Comparison of ENCODE assay signal across 13 mouse cellular contexts in genomic region chr7:30526399-30526798, GRCm38 (mm10). TPM values are rescaled to one million over a fixed set of nuclear protein-coding genes. Genes with fewer than 3 reads are reported as not detected.
DNase-seq lines count a peak whose midpoint lies in the region; ATAC-seq lines count a peak whose summit lies in the region.
"Had no signal": no experiment of that assay in that cellular context is flagged by ENCODE, and none has a peak within 500 bp of the region (broad histone marks: within the 10 kb centered on the region; RNA-seq: fewer than 3 reads in every experiment).

No protein-coding gene starts in this region.

- H3K4me3 ChIP-seq in heart, embryonic 10.5 days = peak overlapping the region; percentile 19; the same call in 1 of the 2 replicates
- no peak overlapping the region for H3K4me3 ChIP-seq in lung, embryonic 16.5 days (ENCODE audit: low read length)
- no peak overlapping the region for H3K4me3 ChIP-seq in embryonic facial prominence, embryonic 12.5 days
- H3K4me3 ChIP-seq in limb, embryonic 13.5 days = peak overlapping the region; percentile 11; the same call in 1 of the 2 replicates
- H3K4me3 ChIP-seq: liver, embryonic 13.5 days had no signal

- peaks cover 16% of the 10 kb centered on the region for H3K4me1 ChIP-seq in heart, embryonic 10.5 days
- H3K4me1 ChIP-seq in lung, embryonic 16.5 days (replicated peaks; ENCODE audit: control insufficient read depth, insufficient read depth, low read length) = peaks cover 10% of the 10 kb centered on the region
- H3K4me1 ChIP-seq in embryonic facial prominence, embryonic 12.5 days = peaks cover 16% of the 10 kb centered on the region
- peaks cover 12% of the 10 kb centered on the region for H3K4me1 ChIP-seq in limb, embryonic 13.5 days

- peak overlapping the region; percentile 34 for H3K9ac ChIP-seq in lung, embryonic 16.5 days (ENCODE audit: low read length)
- H3K9ac ChIP-seq in embryonic facial prominence, embryonic 12.5 days = peak overlapping the region; percentile 24; the same call in 1 of the 2 replicates
- peak overlapping the region; percentile 43 for H3K9ac ChIP-seq in limb, embryonic 13.5 days
- H3K9ac ChIP-seq: liver, embryonic 13.5 days had no signal

- peaks cover 50% of the 10 kb centered on the region for H3K27me3 ChIP-seq in heart, embryonic 10.5 days (ENCODE audit: insufficient read depth, poor library complexity, severe bottlenecking)
- no peaks in the 10 kb centered on the region for H3K27me3 ChIP-seq in lung, embryonic 16.5 days (ENCODE audit: control insufficient read depth, insufficient read depth, low read depth, low read length)
- no peaks in the 10 kb centered on the region for H3K27me3 ChIP-seq in embryonic facial prominence, embryonic 12.5 days
- no peaks in the 10 kb centered on the region for H3K27me3 ChIP-seq in limb, embryonic 13.5 days
- H3K27me3 ChIP-seq: liver, embryonic 13.5 days had no signal

- H3K9me3 ChIP-seq in heart, embryonic 10.5 days = no peaks in the 10 kb centered on the region
- H3K9me3 ChIP-seq in lung, embryonic 16.5 days (ENCODE audit: control insufficient read depth, low read length) = no peaks in the 10 kb centered on the region
- H3K9me3 ChIP-seq in embryonic facial prominence, embryonic 12.5 days = no peaks in the 10 kb centered on the region
- no peaks in the 10 kb centered on the region for H3K9me3 ChIP-seq in limb, embryonic 13.5 days
- H3K9me3 ChIP-seq: liver, embryonic 13.5 days had no signal

- 13% methylated on average over 17 of the region's 17 CpGs for WGBS in heart, embryonic 10.5 days
- WGBS in lung, embryonic 16.5 days = 32% methylated on average over 17 of the region's 17 CpGs
- WGBS in embryonic facial prominence, embryonic 12.5 days = 15% methylated on average over 17 of the region's 17 CpGs
- 19% methylated on average over 17 of the region's 17 CpGs for WGBS in limb, embryonic 13.5 days

- peaks cover 73% of the 10 kb centered on the region for H3K36me3 ChIP-seq in heart, embryonic 10.5 days
- H3K36me3 ChIP-seq in lung, embryonic 16.5 days (ENCODE audit: control insufficient read depth, insufficient read depth, low read length) = peaks cover 29% of the 10 kb centered on the region
- peaks cover 83% of the 10 kb centered on the region for H3K36me3 ChIP-seq in embryonic facial prominence, embryonic 12.5 days
- H3K36me3 ChIP-seq in limb, embryonic 13.5 days = peaks cover 83% of the 10 kb centered on the region

- peak overlapping the region; percentile 49; the same call in 1 of the 2 replicates for H3K27ac ChIP-seq in heart, embryonic 10.5 days
- peak overlapping the region; percentile 59 for H3K27ac ChIP-seq in lung, embryonic 16.5 days (ENCODE audit: low read length)
- H3K27ac ChIP-seq in embryonic facial prominence, embryonic 12.5 days = peak overlapping the region; percentile 61
- H3K27ac ChIP-seq in limb, embryonic 13.5 days = no peak overlapping the region; the same call in 1 of the 2 replicates
- H3K27ac ChIP-seq: liver, embryonic 13.5 days had no signal

- DNase-seq in heart, embryonic 10.5 days (ENCODE audit: low spot score) = no peak
- no peak for DNase-seq in heart, adult 11 months
- no peak for DNase-seq in lung, postnatal 25 days (ENCODE audit: low spot score)
- no peak for DNase-seq in spleen, postnatal 10 days (ENCODE audit: low spot score in 2 of 2)
- DNase-seq: heart, postnatal 10 days; liver, embryonic 13.5 days had no signal

- peak overlapping the region; percentile 32 for H3K4me2 ChIP-seq in lung, embryonic 16.5 days (ENCODE audit: low read depth, low read length)
- peak overlapping the region; percentile 27 for H3K4me2 ChIP-seq in embryonic facial prominence, embryonic 12.5 days (replicated peaks)
- peak overlapping the region; percentile 23 for H3K4me2 ChIP-seq in limb, embryonic 13.5 days (replicated peaks)
- H3K4me2 ChIP-seq: liver, embryonic 13.5 days had no signal

- ATAC-seq in lung, embryonic 16.5 days (ENCODE audit: low read depth) = 0 out of 2 replicates have a peak, but pooled peaks have one; percentile 3
- no peak for ATAC-seq in embryonic facial prominence, embryonic 12.5 days (ENCODE audit: insufficient number of reproducible peaks, insufficient read depth, low FRiP score, low TSS enrichment)
- no peak for ATAC-seq in limb, embryonic 13.5 days (ENCODE audit: low FRiP score, low read depth)
- ATAC-seq in megakaryocyte-erythroid progenitor cell, adult 5-6 weeks (replicated peaks; ENCODE audit: low FRiP score, low TSS enrichment, poor library complexity, severe bottlenecking) = no peak

RNA-seq across cellular contexts. Expression of gene Arhgap33, which starts 8.5 kb away (rescaled TPM):
- polyA plus RNA-seq in heart, embryonic 10.5 days (2016; fragmentation: Nextera tagmentation; extraction: Ambion mirVana) = 8.5 and 9.0 TPM in 2 replicates
- 7.6 and 7.8 TPM in 2 replicates for polyA plus RNA-seq in lung, embryonic 16.5 days (2015; fragmentation: Nextera tagmentation; extraction: Ambion mirVana)
- polyA plus RNA-seq in embryonic facial prominence, embryonic 12.5 days (2016; fragmentation: Nextera tagmentation; extraction: Ambion mirVana) = 20.0 and 26.5 TPM in 2 replicates
- polyA plus RNA-seq in limb, embryonic 13.5 days (2015; fragmentation: Nextera tagmentation; extraction: Ambion mirVana) = 11.4 and 11.6 TPM in 2 replicates
- total RNA-seq in megakaryocyte-erythroid progenitor cell, adult 5-6 weeks (2014; fragmentation: Nextera tagmentation) = 32.6 and 47.6 TPM in 2 replicates
- total RNA-seq in megakaryocyte-erythroid progenitor cell, adult 5-6 weeks (2017) = 4.6 and 15.1 TPM in 2 replicates

RNA-seq across cellular contexts. Expression of gene Hspb6, which starts 25.6 kb away (rescaled TPM):
- polyA plus RNA-seq in heart, embryonic 10.5 days (2016; fragmentation: Nextera tagmentation; extraction: Ambion mirVana) = 4.2 and 8.3 TPM in 2 replicates
- polyA plus RNA-seq in lung, embryonic 16.5 days (2015; fragmentation: Nextera tagmentation; extraction: Ambion mirVana) = 32.0 and 34.0 TPM in 2 replicates
- polyA plus RNA-seq in embryonic facial prominence, embryonic 12.5 days (2016; fragmentation: Nextera tagmentation; extraction: Ambion mirVana) = 8.5 and 9.2 TPM in 2 replicates
- 15.4 and 17.5 TPM in 2 replicates for polyA plus RNA-seq in limb, embryonic 13.5 days (2015; fragmentation: Nextera tagmentation; extraction: Ambion mirVana)
- total RNA-seq in megakaryocyte-erythroid progenitor cell, adult 5-6 weeks (2014; fragmentation: Nextera tagmentation) = 20.8 and 25.3 TPM in 2 replicates
- total RNA-seq in megakaryocyte-erythroid progenitor cell, adult 5-6 weeks (2017) = 1.2 and 8.1 TPM in 2 replicates

RNA-seq across cellular contexts. Expression of gene Proser3, which starts 25.7 kb away (rescaled TPM):
- 8.8 and 13.0 TPM in 2 replicates for polyA plus RNA-seq in heart, embryonic 10.5 days (2016; fragmentation: Nextera tagmentation; extraction: Ambion mirVana)
- polyA plus RNA-seq in lung, embryonic 16.5 days (2015; fragmentation: Nextera tagmentation; extraction: Ambion mirVana) = 12.9 and 14.9 TPM in 2 replicates
- polyA plus RNA-seq in embryonic facial prominence, embryonic 12.5 days (2016; fragmentation: Nextera tagmentation; extraction: Ambion mirVana) = 15.6 and 16.0 TPM in 2 replicates
- 13.9 TPM in 2 replicates for polyA plus RNA-seq in limb, embryonic 13.5 days (2015; fragmentation: Nextera tagmentation; extraction: Ambion mirVana)
- 16.2 and 17.9 TPM in 2 replicates for total RNA-seq in megakaryocyte-erythroid progenitor cell, adult 5-6 weeks (2014; fragmentation: Nextera tagmentation)
- 3.5 and 5.3 TPM in 2 replicates for total RNA-seq in megakaryocyte-erythroid progenitor cell, adult 5-6 weeks (2017)

RNA-seq across cellular contexts. Expression of gene Prodh2, which starts 33.0 kb away (rescaled TPM):
- 0.30 and 3.0 TPM in 2 replicates for polyA plus RNA-seq in heart, embryonic 10.5 days (2016; fragmentation: Nextera tagmentation; extraction: Ambion mirVana)
- 0.41 and 2.4 TPM in 2 replicates for polyA plus RNA-seq in lung, embryonic 16.5 days (2015; fragmentation: Nextera tagmentation; extraction: Ambion mirVana)
- not detected in 2 replicates for polyA plus RNA-seq in embryonic facial prominence, embryonic 12.5 days (2016; fragmentation: Nextera tagmentation; extraction: Ambion mirVana)
- polyA plus RNA-seq in limb, embryonic 13.5 days (2015; fragmentation: Nextera tagmentation; extraction: Ambion mirVana) = 0.32 TPM in 1 of 2 replicates, not detected in the other
- not detected in 2 replicates for total RNA-seq in megakaryocyte-erythroid progenitor cell, adult 5-6 weeks (2014; fragmentation: Nextera tagmentation)
- total RNA-seq in megakaryocyte-erythroid progenitor cell, adult 5-6 weeks (2017) = not detected in 2 replicates
- total RNA-seq: gastrocnemius, adult 18-20 months; heart, postnatal 10 days; layer of hippocampus, adult 18-20 months had no signal
- polyA plus RNA-seq: thymus, postnatal 0 days had no signal

RNA-seq across cellular contexts. Expression of gene Lin37, which starts 33.2 kb away (rescaled TPM):
- 31.5 and 35.6 TPM in 2 replicates for polyA plus RNA-seq in heart, embryonic 10.5 days (2016; fragmentation: Nextera tagmentation; extraction: Ambion mirVana)
- polyA plus RNA-seq in lung, embryonic 16.5 days (2015; fragmentation: Nextera tagmentation; extraction: Ambion mirVana) = 38.1 and 46.1 TPM in 2 replicates
- 44.7 and 49.1 TPM in 2 replicates for polyA plus RNA-seq in embryonic facial prominence, embryonic 12.5 days (2016; fragmentation: Nextera tagmentation; extraction: Ambion mirVana)
- polyA plus RNA-seq in limb, embryonic 13.5 days (2015; fragmentation: Nextera tagmentation; extraction: Ambion mirVana) = 44.2 and 48.3 TPM in 2 replicates
- 45.8 and 61.6 TPM in 2 replicates for total RNA-seq in megakaryocyte-erythroid progenitor cell, adult 5-6 weeks (2014; fragmentation: Nextera tagmentation)
- 13.8 and 28.6 TPM in 2 replicates for total RNA-seq in megakaryocyte-erythroid progenitor cell, adult 5-6 weeks (2017)

Comparison
In these comparisons a context has a peak if more than half of its experiments do, and no peak if none do; other contexts are left out.
1. H3K4me3 ChIP-seq: peak in heart, embryonic 10.5 days (single experiment) and limb, embryonic 13.5 days (single experiment); none in lung, embryonic 16.5 days (single experiment) and embryonic facial prominence, embryonic 12.5 days (single experiment).
2. Peak in every context shown above with its lines, with median percentiles within 50 percentile points of each other: H3K4me2 ChIP-seq and H3K9ac ChIP-seq.